Mouse (Mus musculus) liver, embryonic 14.5 days (tissue): Measurements from ENCODE around the gene Efs.

Experiments used
- CTCF ChIP-seq: IDR thresholded peaks from 2 replicates; pipeline ENCODE4 v1.5.1; 2016; ENCODE audit warnings: antibody characterized with exemption, low read depth, control low read depth
- EP300 ChIP-seq: IDR thresholded peaks from 2 replicates; pipeline ENCODE4 v1.6.1; 2016; ENCODE audit warnings: antibody characterized with exemption, low read depth

GRCm38 (mm10) chr14:54903641-54904040, 22.3 kb downstream of the Efs start:
- no peak for TF ChIP-seq CTCF
- no peak for TF ChIP-seq EP300
